Mouse (Mus musculus) forebrain, postnatal 0 days (tissue): Measurements from ENCODE around the gene Entr1. TPM values are rescaled to one million over a fixed set of nuclear protein-coding genes. Genes with fewer than 3 reads are reported as not detected.
"Not testable (repeated sequence)": the region's sequence is repeated elsewhere in the genome, so short reads cannot be mapped to it uniquely, and the experiment has no call there.

Experiments used
- ATAC-seq: fragments of 200-750 bp; cut with Nextera tagmentation; 2 replicates; pipeline ENCODE4 v1.8.0; 2017; ENCODE audit warnings: mild to moderate bottlenecking, moderate library complexity
- DNase-seq: peaks from one replicate; pipeline ENCODE4 v3.0.0-alpha.2; 2015
- H3K27ac ChIP-seq: fragments of 300-500 bp; sonication (generic); 2 replicates; pipeline ENCODE4 v1.5.1; 2014; ENCODE audit warnings: low read depth, mild to moderate bottlenecking, antibody characterized with exemption, low read length, moderate library complexity, mixed read lengths
- H3K27me3 ChIP-seq: fragments of 300-500 bp; sonication (generic); 2 replicates; pipeline ENCODE4 v1.6.1; 2014; ENCODE audit warnings: mild to moderate bottlenecking, low read length, mixed read lengths; ENCODE audit not compliant: insufficient read depth
- H3K36me3 ChIP-seq: fragments of 300-500 bp; sonication (generic); 2 replicates; pipeline ENCODE4 v1.6.1; 2014; ENCODE audit warnings: mild to moderate bottlenecking, moderate library complexity; ENCODE audit not compliant: insufficient read depth
- H3K4me1 ChIP-seq: fragments of 300-500 bp; sonication (generic); 2 replicates; pipeline ENCODE4 v1.6.1; 2014; ENCODE audit warnings: antibody characterized with exemption; ENCODE audit not compliant: insufficient read depth
- H3K4me2 ChIP-seq: fragments of 300-500 bp; sonication (generic); 2 replicates; pipeline ENCODE4 v1.6.1; 2014; ENCODE audit warnings: low read depth, mild to moderate bottlenecking, moderate library complexity
- H3K4me3 ChIP-seq: fragments of 300-500 bp; sonication (generic); 2 replicates; pipeline ENCODE4 v1.5.1; 2014; ENCODE audit warnings: low read depth, low read length, mixed read lengths
- H3K9ac ChIP-seq: fragments of 300-500 bp; sonication (generic); 2 replicates; pipeline ENCODE4 v1.6.1; 2014; ENCODE audit warnings: mild to moderate bottlenecking
- H3K9me3 ChIP-seq: fragments of 300-500 bp; sonication (generic); 2 replicates; pipeline ENCODE4 v1.6.1; 2016; ENCODE audit warnings: low read length
- CTCF ChIP-seq: sonication (generic); IDR thresholded peaks from 2 replicates; pipeline ENCODE4 v1.5.1; 2016; ENCODE audit warnings: antibody characterized with exemption, control low read depth, low read depth
- WGBS: fragments of 180-500 bp; shearing (Covaris S2); extraction: QIAGEN DNeasy Blood & Tissue Kit; methylation state at CpG from one replicate; pipeline ENCODE4 v1.1.7; 2014; 5-methylcytosine and 5-hydroxymethylcytosine counted together
- polyA plus RNA-seq: library from polyadenylated mRNA; unstranded; fragments of >200 nt; fragmentation: Nextera tagmentation; extraction: Ambion mirVana; gene quantifications from 2 replicates; pipeline ENCODE4 v1.2.1, GENCODE M21; 2015
- total RNA-seq: library from RNA; depleted of rRNA; stranded (reverse); fragments of >200 nt; gene quantifications from 2 replicates; pipeline ENCODE4 v1.2.3, GENCODE M21; 2014

Gene Entr1
- total and polyA plus RNA-seq, 2 experiments from 2014 or later = 152 to 179 TPM

GRCm38 (mm10) chr2:26388682-26389153 is 398 bp downstream of the Entr1 start:
- peak; percentile 62 for ATAC-seq
- Histone ChIP-seq H3K27ac (peak overlapping the region; percentile 78), H3K4me2 (peak overlapping the region; percentile 98), H3K27me3 (no peaks in the 10 kb centered on the region), H3K9ac (peak overlapping the region; percentile 78), H3K9me3 (no peaks in the 10 kb centered on the region), H3K36me3 (peaks cover 66% of the 10 kb centered on the region), H3K4me1 (peaks cover 14% of the 10 kb centered on the region; the same call in 1 of the 2 replicates), H3K4me3 (peak overlapping the region; percentile 93)
- WGBS = 1% methylated on average over 45 of the region's 45 CpGs
- no peak for TF ChIP-seq CTCF
- DNase-seq = no peak

DNA sequence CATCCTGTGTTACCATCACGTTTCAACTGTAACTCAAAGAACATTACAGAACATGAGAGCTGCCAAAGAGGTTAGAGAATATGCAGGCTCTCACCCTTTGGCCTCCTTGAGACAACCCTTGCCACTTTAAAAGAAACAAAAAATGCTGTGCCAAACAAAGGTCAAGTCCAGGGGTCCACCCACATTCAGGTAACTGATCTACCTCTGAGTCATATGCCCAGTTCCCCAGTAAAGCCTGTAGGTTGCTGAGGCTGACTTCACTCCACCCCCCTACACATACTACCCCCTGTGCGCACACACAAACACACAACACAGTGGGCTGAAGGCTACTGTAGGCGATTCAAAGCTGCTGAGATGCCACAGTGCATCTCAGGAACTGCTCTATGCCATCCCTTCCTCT is 1.4 kb downstream of the Entr1 start:
- ATAC-seq (no peak), DNase-seq (no peak)
- H3K36me3 ChIP-seq = peaks cover 68% of the 10 kb centered on the region
- H3K9me3 ChIP-seq = no peaks in the 10 kb centered on the region
- TF ChIP-seq CTCF = no peak
- WGBS = 92% methylated on average over 3 of the region's 3 CpGs
- H3K4me1 ChIP-seq = peaks cover 14% of the 10 kb centered on the region; the same call in 1 of the 2 replicates
- H3K27me3 ChIP-seq = no peaks in the 10 kb centered on the region
- H3K4me2 ChIP-seq = peak overlapping the region; percentile 98; the same call in 1 of the 2 replicates
- H3K9ac ChIP-seq = no peak overlapping the region
- no peak overlapping the region for H3K27ac ChIP-seq
- no peak overlapping the region for H3K4me3 ChIP-seq

DNA sequence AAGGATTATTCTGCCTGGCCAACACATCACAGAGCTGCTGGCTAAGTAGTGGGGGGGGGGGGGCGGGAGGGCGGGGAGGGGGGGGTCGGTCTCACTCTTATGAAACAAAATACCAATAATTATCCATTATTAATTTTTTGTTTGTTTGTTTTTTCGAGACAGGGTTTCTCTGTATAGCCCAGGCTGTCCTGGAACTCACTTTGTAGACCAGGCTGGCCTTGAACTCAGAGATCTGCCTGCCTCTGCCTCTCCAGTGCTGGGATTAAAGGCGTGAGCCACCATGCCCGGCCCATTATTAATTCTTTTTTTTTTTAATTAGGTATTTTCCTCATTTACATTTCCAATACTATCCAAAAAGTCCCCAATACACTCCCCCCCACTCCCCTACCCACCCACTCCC is 8.2 kb downstream of the Entr1 start:
- WGBS = 43% methylated on average over 5 of the region's 6 CpGs
- H3K4me3 ChIP-seq = peak overlapping the region; percentile 54
- peak overlapping the region; percentile 72 for H3K4me2 ChIP-seq
- H3K36me3 ChIP-seq = peaks cover 59% of the 10 kb centered on the region
- not testable (repeated sequence) for DNase-seq, H3K9me3 ChIP-seq, H3K4me1 ChIP-seq, ATAC-seq, H3K27me3 ChIP-seq
- H3K9ac ChIP-seq = peak overlapping the region; percentile 57
- 0 out of 2 replicates have a peak overlapping the region, but pooled peaks have one; percentile 35 for H3K27ac ChIP-seq

DNA sequence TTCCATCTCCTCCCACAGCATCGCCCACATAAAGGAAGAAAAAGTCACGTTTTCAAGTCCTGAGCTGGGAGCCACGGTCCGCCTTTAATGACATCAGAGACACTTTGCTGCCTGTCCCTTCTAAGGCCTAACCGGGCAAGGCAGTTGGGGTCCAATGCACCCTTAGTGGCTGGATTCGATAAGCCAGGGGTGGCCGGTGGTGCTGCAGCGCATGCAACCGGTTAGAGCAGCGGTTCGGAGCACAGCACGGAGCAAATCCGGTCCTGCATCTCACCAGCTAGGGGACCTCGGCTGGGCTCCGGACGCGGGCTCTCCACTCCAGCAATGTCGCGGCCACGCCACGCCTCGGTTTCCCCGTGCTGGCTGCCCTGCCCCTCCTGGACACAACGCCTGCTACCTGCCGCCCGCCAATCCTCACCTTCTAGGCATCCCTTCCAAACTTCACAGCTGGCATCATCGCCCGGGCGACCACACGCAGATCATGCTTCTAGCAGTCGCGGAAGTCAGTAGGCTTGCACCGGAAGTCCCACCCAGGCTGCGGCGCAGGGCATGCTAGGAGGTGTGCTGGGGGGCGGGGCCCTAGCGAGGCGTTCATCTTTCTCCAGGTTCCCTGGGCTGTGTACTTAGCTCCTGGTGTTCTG is 8.9 kb downstream of the Entr1 start, which contains the start of gene Snapc4:
Gene Snapc4 (minus strand): TSS at position 523 of the 641 bp plus-strand sequence.
- H3K9me3 ChIP-seq = no peaks in the 10 kb centered on the region
- DNase-seq (peak; percentile 85), ATAC-seq (peak; percentile 99)
- TF ChIP-seq CTCF = 0 out of 2 replicates have a peak, but pooled peaks have one; percentile 3
- no peaks in the 10 kb centered on the region for H3K27me3 ChIP-seq
- H3K27ac ChIP-seq = peak within 1 kb of the TSS; percentile 35; the same call in 1 of the 2 replicates
- under 1% methylated on average over 38 of the region's 38 CpGs for WGBS
- H3K36me3 ChIP-seq = peaks cover 59% of the 10 kb centered on the region
- H3K9ac ChIP-seq = peak within 1 kb of the TSS; percentile 57
- H3K4me3 ChIP-seq = peak within 1 kb of the TSS; percentile 54
- peak within 1 kb of the TSS; percentile 72 for H3K4me2 ChIP-seq
- 0 out of 2 replicates have a peak, but pooled peaks cover 5% of the 10 kb centered on the region for H3K4me1 ChIP-seq

DNA sequence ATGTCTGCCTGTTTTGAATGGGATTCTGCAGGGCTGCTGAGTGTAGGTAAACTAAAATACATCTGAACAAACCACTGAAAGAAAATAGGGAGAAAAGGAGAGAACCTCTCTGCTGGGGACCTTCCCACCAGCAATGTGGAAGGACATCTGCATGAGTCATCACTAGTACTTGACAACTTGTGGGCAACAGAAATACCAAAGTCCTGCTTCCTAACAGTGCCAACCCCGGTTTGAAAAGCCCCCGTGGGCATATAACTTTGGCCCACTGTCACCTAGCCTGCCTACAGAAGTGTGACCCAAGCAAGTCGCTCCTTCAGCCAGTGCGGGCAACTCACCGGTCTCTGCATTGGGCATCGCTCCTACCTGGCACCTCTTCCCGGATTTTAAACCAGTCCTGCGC is 16.7 kb downstream of the Entr1 start:
- 96% methylated on average over 8 of the region's 8 CpGs for WGBS
- TF ChIP-seq CTCF = no peak
- no peak overlapping the region for H3K9ac ChIP-seq

GRCm38 (mm10) chr2:26368572-26368971 is 20.5 kb downstream of the Entr1 start:
- Histone ChIP-seq H3K27ac (no peak overlapping the region), H3K4me3 (no peak overlapping the region), H3K4me2 (no peak overlapping the region), H3K4me1 (no peaks in the 10 kb centered on the region), H3K9me3 (no peaks in the 10 kb centered on the region), H3K36me3 (peaks cover 96% of the 10 kb centered on the region), H3K9ac (no peak overlapping the region), H3K27me3 (no peaks in the 10 kb centered on the region)
- TF ChIP-seq CTCF = no peak
- DNase-seq (no peak), ATAC-seq (no peak)
- whole genome bisulfite sequencing = 91% methylated on average over 1 of the region's 1 CpGs

More for the DNA sequence above, 16.7 kb downstream of the Entr1 start:
- DNase-seq (no peak), ATAC-seq (no peak)
- Histone ChIP-seq H3K9me3 (no peaks in the 10 kb centered on the region), H3K4me3 (no peak overlapping the region), H3K27ac (no peak overlapping the region), H3K4me1 (no peaks in the 10 kb centered on the region), H3K4me2 (no peak overlapping the region), H3K27me3 (no peaks in the 10 kb centered on the region), H3K36me3 (peaks cover 98% of the 10 kb centered on the region)

GRCm38 (mm10) chr2:26367911-26368310 is 21.2 kb downstream of the Entr1 start:
- WGBS = 90% methylated on average over 6 of the region's 6 CpGs
- Histone ChIP-seq H3K4me2 (no peak overlapping the region), H3K27ac (no peak overlapping the region), H3K36me3 (peaks cover 92% of the 10 kb centered on the region), H3K27me3 (no peaks in the 10 kb centered on the region), H3K9ac (no peak overlapping the region), H3K4me1 (no peaks in the 10 kb centered on the region), H3K4me3 (no peak overlapping the region), H3K9me3 (no peaks in the 10 kb centered on the region)
- no peak for TF ChIP-seq CTCF
- DNase-seq = no peak
- no peak for ATAC-seq
